Mouse (Mus musculus) erythroblast, embryonic 14.5 days (primary cell): Measurements from ENCODE around the gene Olfr1336. TPM values are rescaled to one million over a fixed set of nuclear protein-coding genes. Genes with fewer than 3 reads are reported as not detected.

Source experiments
- H3K27me3 ChIP-seq: 2 replicates; pipeline ENCODE4 v1.6.1; 2012; ENCODE audit warnings: inconsistent platforms; ENCODE audit not compliant: control insufficient read depth
- H3K36me3 ChIP-seq: 2 replicates; pipeline ENCODE4 v1.6.1; 2012; ENCODE audit warnings: mild to moderate bottlenecking, inconsistent platforms; ENCODE audit not compliant: control insufficient read depth
- H3K4me1 ChIP-seq: 2 replicates; pipeline ENCODE4 v1.6.1; 2012; ENCODE audit warnings: inconsistent platforms; ENCODE audit not compliant: control insufficient read depth
- H3K4me3 ChIP-seq: replicated peaks from 2 replicates; pipeline ENCODE3; 2012; ENCODE audit warnings: moderate library complexity, mild to moderate bottlenecking, inconsistent platforms
- H3K9me3 ChIP-seq: 2 replicates; pipeline ENCODE4 v1.6.1; 2012; ENCODE audit warnings: low read length, inconsistent platforms, mixed read lengths; ENCODE audit not compliant: control insufficient read depth
- GATA1 ChIP-seq: IDR thresholded peaks from 2 replicates; pipeline ENCODE4 v1.6.1; 2012; ENCODE audit warnings: low read length, inconsistent platforms, mixed read lengths
- TAL1 ChIP-seq: IDR thresholded peaks from 3 replicates; pipeline ENCODE4 v1.6.1; 2012; ENCODE audit warnings: low read length, inconsistent platforms, mixed read lengths
- polyA plus RNA-seq: library from polyadenylated mRNA; stranded (reverse); fragments of >175 nt; gene quantifications from 2 replicates; pipeline ENCODE4 v1.2.3, GENCODE M21; 2012

Gene Olfr1336
- 0.01 TPM in 1 of 2 replicates, not detected in the other for polyA plus RNA-seq

DNA sequence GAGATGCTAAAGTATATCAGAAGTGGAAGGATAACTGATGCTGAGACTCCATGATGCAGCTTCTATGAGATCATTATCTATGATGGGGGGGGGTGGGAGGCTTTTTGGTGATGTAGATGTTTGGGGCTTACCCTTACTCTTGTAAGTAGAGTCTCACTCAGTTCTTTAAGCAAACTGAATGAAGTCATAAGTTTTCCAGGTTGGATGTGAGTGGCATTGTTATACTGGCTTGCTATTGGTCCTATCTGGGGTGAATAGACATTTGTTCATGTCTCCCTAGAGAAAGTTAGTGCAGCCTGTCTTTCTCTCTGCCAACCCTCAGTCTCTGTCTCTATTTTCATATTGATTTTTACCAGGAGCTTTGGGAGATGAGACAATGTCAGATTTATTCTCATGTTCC lies at the start of gene Olfr1336:
Gene Olfr1336 (plus strand): TSS at position 301 of the 400 bp plus-strand sequence.
- Histone ChIP-seq H3K36me3 (no peaks in the 10 kb centered on the region), H3K4me1 (no peaks in the 10 kb centered on the region), H3K27me3 (no peaks in the 10 kb centered on the region), H3K4me3 (no peak within 1 kb of the TSS), H3K9me3 (peaks cover 3% of the 10 kb centered on the region)
- TF ChIP-seq TAL1 = no peak
- TF ChIP-seq GATA1 = no peak

DNA sequence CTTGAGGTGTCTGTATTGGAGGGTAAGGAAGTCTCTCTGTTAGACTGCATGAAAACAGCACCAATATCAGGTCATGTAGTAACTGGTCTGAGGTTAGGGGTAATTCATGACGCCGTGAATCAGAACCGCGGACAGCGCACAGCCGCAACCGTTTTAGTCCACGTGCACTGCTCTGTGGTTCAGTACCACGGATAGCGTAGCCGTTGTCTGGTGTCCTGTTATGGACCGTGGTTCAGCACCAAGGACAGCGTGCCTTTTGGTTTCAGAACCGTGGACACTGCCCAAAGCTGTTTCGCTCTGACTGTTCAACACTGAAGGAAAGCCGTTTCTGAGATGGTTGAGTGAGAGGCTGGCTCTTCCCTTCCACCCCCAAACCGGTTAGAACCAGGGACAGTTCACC lies 45.9 kb upstream of the Olfr1336 start, which contains the start of gene Gm20715:
Gene Gm20715 (plus strand): TSS at position 235 of the 400 bp plus-strand sequence.
- TF ChIP-seq GATA1 (no peak), TAL1 (no peak)
- H3K4me1 ChIP-seq = no peaks in the 10 kb centered on the region
- H3K4me3 ChIP-seq = no peak within 1 kb of the TSS
- no peaks in the 10 kb centered on the region for H3K36me3 ChIP-seq
- no peaks in the 10 kb centered on the region for H3K27me3 ChIP-seq
- H3K9me3 ChIP-seq = no peaks in the 10 kb centered on the region

GRCm38 (mm10) chr7:6414626-6415441 lies 41.1 kb upstream of the Olfr1336 start:
- Histone ChIP-seq H3K4me1 (no peaks in the 10 kb centered on the region), H3K27me3 (no peaks in the 10 kb centered on the region), H3K9me3 (no peaks in the 10 kb centered on the region), H3K4me3 (no peak overlapping the region), H3K36me3 (no peaks in the 10 kb centered on the region)
- TF ChIP-seq TAL1 (no peak), GATA1 (no peak)

GRCm38 (mm10) chr7:6415442-6415787 lies 40.6 kb upstream of the Olfr1336 start:
- H3K27me3 ChIP-seq = no peaks in the 10 kb centered on the region
- H3K4me3 ChIP-seq = no peak overlapping the region
- no peaks in the 10 kb centered on the region for H3K9me3 ChIP-seq
- H3K36me3 ChIP-seq = no peaks in the 10 kb centered on the region
- H3K4me1 ChIP-seq = no peaks in the 10 kb centered on the region
- no peak for TF ChIP-seq GATA1

DNA sequence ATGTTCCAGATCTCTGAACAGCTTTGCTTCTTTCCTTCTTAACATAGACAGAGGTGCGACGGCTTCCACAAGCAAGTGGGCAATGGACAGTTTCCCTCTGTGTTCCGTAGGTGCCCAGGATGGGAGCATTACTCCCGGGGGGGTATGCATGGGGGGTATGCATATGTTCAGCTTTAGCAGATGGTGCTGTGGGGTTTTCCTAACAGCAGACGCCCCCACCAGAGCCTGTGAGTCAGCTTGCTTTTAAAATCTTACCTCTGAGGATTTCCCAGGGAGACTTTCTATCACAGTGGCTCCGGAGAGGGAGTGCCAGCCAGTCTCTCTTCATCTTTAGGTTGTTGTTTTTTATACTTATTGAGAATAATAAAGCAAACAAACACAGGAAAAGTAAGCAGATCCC lies 36.1 kb upstream of the Olfr1336 start:
- H3K27me3 ChIP-seq = no peaks in the 10 kb centered on the region
- no peaks in the 10 kb centered on the region; the same call in 1 of the 2 replicates for H3K9me3 ChIP-seq
- H3K36me3 ChIP-seq = no peaks in the 10 kb centered on the region
- H3K4me1 ChIP-seq = no peaks in the 10 kb centered on the region
- H3K4me3 ChIP-seq = no peak overlapping the region
- TF ChIP-seq TAL1 (no peak), GATA1 (no peak)

DNA sequence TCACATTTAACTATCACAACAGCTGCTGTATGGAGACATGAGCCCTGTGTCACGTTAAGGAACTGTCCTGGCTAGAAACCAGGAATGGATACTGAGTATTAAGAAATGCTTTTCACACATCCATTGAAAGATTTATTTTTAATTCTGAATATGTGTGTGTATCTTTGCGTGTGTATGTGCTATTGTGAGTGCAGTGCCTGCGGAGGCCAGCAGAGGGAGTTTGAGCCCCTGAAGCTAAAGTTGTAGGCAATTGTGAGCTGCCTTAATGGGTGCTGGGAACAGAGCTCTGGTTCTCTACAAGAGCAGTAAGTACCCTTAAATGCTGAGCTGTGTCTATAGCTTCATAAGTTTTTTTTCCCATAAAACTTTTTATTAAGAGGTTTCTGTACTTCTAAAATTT lies 26.6 kb upstream of the Olfr1336 start:
- Histone ChIP-seq H3K36me3 (no peaks in the 10 kb centered on the region), H3K9me3 (peaks cover 13% of the 10 kb centered on the region), H3K4me3 (no peak overlapping the region), H3K27me3 (no peaks in the 10 kb centered on the region), H3K4me1 (no peaks in the 10 kb centered on the region)
- TF ChIP-seq TAL1 (no peak), GATA1 (no peak)

DNA sequence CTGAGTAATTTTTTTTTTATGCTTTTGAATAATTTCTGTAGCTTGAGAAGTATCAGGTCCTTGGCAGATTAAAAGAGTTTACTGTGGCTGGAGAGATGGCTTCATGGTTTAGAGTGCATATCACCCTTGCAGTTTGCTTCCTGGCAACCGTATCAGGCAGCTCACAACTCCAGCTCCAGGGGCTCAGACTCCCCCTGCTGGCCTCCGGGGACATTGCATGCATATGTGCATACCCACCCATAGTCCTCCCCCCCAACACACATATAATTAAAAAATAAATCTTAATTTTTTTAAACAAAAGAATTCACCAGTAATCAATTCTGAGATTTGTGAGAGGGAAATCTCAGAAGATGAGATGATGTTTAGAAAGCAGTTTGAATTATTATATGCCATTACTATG lies 25.6 kb upstream of the Olfr1336 start:
- Histone ChIP-seq H3K9me3 (peaks cover 13% of the 10 kb centered on the region), H3K4me3 (no peak overlapping the region), H3K4me1 (no peaks in the 10 kb centered on the region), H3K27me3 (no peaks in the 10 kb centered on the region), H3K36me3 (no peaks in the 10 kb centered on the region)
- no peak for TF ChIP-seq TAL1

DNA sequence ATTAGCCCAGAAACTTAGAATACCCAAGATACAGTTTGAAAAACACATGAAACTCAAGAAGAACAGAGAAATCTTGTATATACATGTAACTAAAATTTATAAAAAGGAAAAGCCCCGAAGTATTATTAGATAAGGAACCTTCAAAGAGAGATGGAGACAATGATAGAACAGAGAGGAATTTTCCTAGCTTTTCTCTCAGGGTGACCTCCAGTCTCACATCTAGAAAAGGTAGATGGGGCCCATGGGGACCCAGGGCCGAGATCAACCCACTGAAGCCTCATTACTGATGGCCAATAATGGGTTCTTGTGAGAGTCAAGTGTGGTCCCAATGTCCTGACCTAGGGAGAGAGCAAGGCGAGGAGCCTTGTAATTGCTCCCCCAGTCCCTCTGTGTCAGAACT lies 17.6 kb upstream of the Olfr1336 start, which contains the start of gene Olfr1344:
Gene Olfr1344 (plus strand): TSS at position 301 of the 400 bp plus-strand sequence.
- H3K27me3 ChIP-seq = no peaks in the 10 kb centered on the region
- H3K9me3 ChIP-seq = peaks cover 9% of the 10 kb centered on the region
- H3K36me3 ChIP-seq = no peaks in the 10 kb centered on the region
- no peak within 1 kb of the TSS for H3K4me3 ChIP-seq
- no peaks in the 10 kb centered on the region for H3K4me1 ChIP-seq
- TF ChIP-seq GATA1 = no peak
- TF ChIP-seq TAL1 = no peak

GRCm38 (mm10) chr7:6441173-6441572 lies 14.8 kb upstream of the Olfr1336 start:
- H3K27me3 ChIP-seq = no peaks in the 10 kb centered on the region
- H3K4me3 ChIP-seq = no peak overlapping the region
- no peaks in the 10 kb centered on the region for H3K36me3 ChIP-seq
- no peaks in the 10 kb centered on the region for H3K4me1 ChIP-seq
- peaks cover 9% of the 10 kb centered on the region for H3K9me3 ChIP-seq
- no peak for TF ChIP-seq GATA1
- no peak for TF ChIP-seq TAL1

DNA sequence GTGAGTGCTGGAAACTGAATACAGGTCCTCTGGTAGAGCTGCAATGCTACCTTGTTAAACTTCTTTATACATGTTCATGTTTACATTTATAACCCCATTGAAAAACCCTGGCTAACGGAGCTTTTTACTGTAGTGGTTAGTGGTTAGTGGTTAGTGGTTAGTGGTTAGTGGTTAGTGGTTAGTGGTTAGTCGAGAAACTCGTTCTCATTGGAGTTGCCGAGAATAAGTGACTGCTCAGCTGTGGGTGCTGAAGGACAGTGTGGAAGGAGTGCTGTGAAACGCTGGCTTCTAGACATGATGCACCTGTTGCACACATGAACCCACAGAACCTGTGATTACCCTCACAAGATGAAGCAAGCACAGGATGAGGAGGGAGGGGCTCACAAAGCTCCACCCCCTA lies 8.2 kb upstream of the Olfr1336 start:
- Histone ChIP-seq H3K36me3 (no peaks in the 10 kb centered on the region), H3K4me1 (no peaks in the 10 kb centered on the region), H3K27me3 (no peaks in the 10 kb centered on the region), H3K4me3 (no peak overlapping the region), H3K9me3 (peaks cover 3% of the 10 kb centered on the region; the same call in 1 of the 2 replicates)
- TF ChIP-seq GATA1 (no peak), TAL1 (no peak)
